Mouse (Mus musculus) ES-E14 (cell line): ENCODE data around the gene Gadl1. TPM values are rescaled to one million over a fixed set of nuclear protein-coding genes. Genes with fewer than 3 reads are reported as not detected.

Source experiments
- DNase-seq: peaks from one replicate; pipeline ENCODE4 v3.0.0-alpha.2; 2013; ENCODE audit warnings: low read depth, low spot score
- H3K27ac ChIP-seq: 2 replicates; pipeline ENCODE4 v1.5.1; 2012; ENCODE audit warnings: low read depth, mild to moderate bottlenecking, low read length, moderate library complexity, mixed read lengths; ENCODE audit not compliant: poor library complexity, insufficient read depth, severe bottlenecking
- H3K36me3 ChIP-seq: 2 replicates; pipeline ENCODE4 v1.6.1; 2012; ENCODE audit warnings: mild to moderate bottlenecking, low read length, moderate library complexity, mixed read lengths; ENCODE audit not compliant: control insufficient read depth, poor library complexity, insufficient read depth, severe bottlenecking
- H3K4me1 ChIP-seq, 2 experiments: fragments of 150-350 bp in 1 of 2; sonication (generic) in 1 of 2; 2 replicates each; pipeline ENCODE4 v1.6.1; 2012; ENCODE audit warnings: low read length in 2 of 2, mild to moderate bottlenecking in 1 of 2, mixed read lengths in 1 of 2; ENCODE audit not compliant: control insufficient read depth in 2 of 2, insufficient read depth in 2 of 2, poor library complexity in 1 of 2
- H3K4me3 ChIP-seq, 2 experiments: fragments of 150-350 bp in 1 of 2; sonication (generic) in 1 of 2; 2 replicates each; pipeline ENCODE4 v1.5.1; 2012; ENCODE audit warnings: low read length in 2 of 2, low read depth in 1 of 2, mild to moderate bottlenecking in 1 of 2, mixed read lengths in 1 of 2; ENCODE audit not compliant: insufficient read depth in 1 of 2, poor library complexity in 1 of 2, severe bottlenecking in 1 of 2
- H3K9ac ChIP-seq: 2 replicates; pipeline ENCODE4 v1.6.1; 2012; ENCODE audit warnings: low read depth, mild to moderate bottlenecking, low read length, mixed read lengths; ENCODE audit not compliant: poor library complexity, insufficient read depth, severe bottlenecking
- H3K9me3 ChIP-seq: fragments of 150-350 bp; sonication (generic); 2 replicates; pipeline ENCODE4 v1.6.1; 2012; ENCODE audit warnings: low read depth, mild to moderate bottlenecking, low read length; ENCODE audit not compliant: control insufficient read depth, insufficient read depth
- CHD2 ChIP-seq: IDR thresholded peaks from 2 replicates; pipeline ENCODE4 v1.6.1; 2014; ENCODE audit warnings: mild to moderate bottlenecking, low read depth, low read length, inconsistent platforms
- HCFC1 ChIP-seq: IDR thresholded peaks from 2 replicates; pipeline ENCODE4 v1.6.1; 2012; ENCODE audit warnings: low read length, inconsistent platforms, borderline replicate concordance; ENCODE audit not compliant: insufficient read depth
- MAFK ChIP-seq: IDR thresholded peaks from 2 replicates; pipeline ENCODE4 v1.6.1; 2014; ENCODE audit warnings: mild to moderate bottlenecking, low read depth, low read length, inconsistent platforms; ENCODE audit not compliant: insufficient read depth
- ZC3H11A ChIP-seq: IDR thresholded peaks from 2 replicates; pipeline ENCODE4 v1.6.1; 2012; ENCODE audit warnings: low read depth, mild to moderate bottlenecking, inconsistent platforms, low read length, borderline replicate concordance
- ZNF384 ChIP-seq: IDR thresholded peaks from 2 replicates; pipeline ENCODE4 v1.6.1; 2012; ENCODE audit warnings: low read depth, low read length, inconsistent platforms
- in situ Hi-C, 2 experiments: fragments of 600-800 bp; cut with MboI; formaldehyde crosslinking; loops; one replicate each; pipeline ENCODE4 v1.15.1; 2025; ENCODE audit warnings: low sequenced_read_pairs in 2 of 2, inconsistent platforms in 1 of 2; ENCODE audit not compliant: unreplicated experiment in 2 of 2
- total RNA-seq: library from RNA; depleted of rRNA; stranded (reverse); fragments of 300-350 nt; gene quantifications from 2 replicates; pipeline ENCODE4 v1.2.3, GENCODE M21; 2012

Gene Gadl1
- total RNA-seq, 1 experiment = not detected

DNA sequence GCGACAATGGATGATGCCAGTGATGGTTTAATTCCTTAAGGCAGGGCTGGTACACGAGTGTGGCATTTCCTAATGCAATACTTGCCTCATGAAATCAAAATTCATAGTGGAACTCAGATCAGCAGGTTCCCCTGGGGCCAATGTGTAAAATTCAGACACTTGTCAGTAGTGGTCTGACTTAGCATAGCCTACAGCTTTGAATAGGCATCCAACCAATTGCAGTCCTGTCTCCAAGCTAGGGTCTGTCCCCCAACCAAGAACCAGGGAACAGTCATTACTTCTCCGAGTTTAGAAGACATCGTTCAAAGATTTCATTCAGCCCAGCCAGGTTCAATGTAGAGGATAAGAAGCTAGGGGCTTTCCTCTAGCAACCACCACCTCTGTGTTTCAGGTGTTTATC is 172.5 kb downstream of the Gadl1 start:
- H3K27ac ChIP-seq = no peak overlapping the region
- H3K4me1 ChIP-seq = 0 out of 4 replicates have a peak, but pooled peaks cover 0 to 2% of the 10 kb centered on the region in 2 experiments
- in situ Hi-C loops = no loop called here
- no peaks in the 10 kb centered on the region for H3K36me3 ChIP-seq
- no peak for DNase-seq
- TF ChIP-seq HCFC1 (no peak), ZC3H11A (no peak)
- H3K9ac ChIP-seq = no peak overlapping the region
- H3K9me3 ChIP-seq = no peaks in the 10 kb centered on the region
- no peak overlapping the region for H3K4me3 ChIP-seq

- DNase-seq = no peak
- H3K36me3 ChIP-seq = no peaks in the 10 kb centered on the region
- H3K4me1 ChIP-seq = 0 out of 4 replicates have a peak, but pooled peaks cover 0 to 2% of the 10 kb centered on the region in 2 experiments
- H3K4me3 ChIP-seq = no peak overlapping the region
- no peak for TF ChIP-seq CHD2
- no peak for TF ChIP-seq ZNF384
- TF ChIP-seq HCFC1 = no peak
- TF ChIP-seq ZC3H11A = no peak
- TF ChIP-seq MAFK = no peak
- H3K9ac ChIP-seq = no peak overlapping the region
- in situ Hi-C loops = no loop called here
- H3K9me3 ChIP-seq = no peaks in the 10 kb centered on the region
- H3K27ac ChIP-seq = no peak overlapping the region
Observed at GRCm38 (mm10) chr9:116083300-116083699, 174.0 kb downstream of the Gadl1 start.

DNA sequence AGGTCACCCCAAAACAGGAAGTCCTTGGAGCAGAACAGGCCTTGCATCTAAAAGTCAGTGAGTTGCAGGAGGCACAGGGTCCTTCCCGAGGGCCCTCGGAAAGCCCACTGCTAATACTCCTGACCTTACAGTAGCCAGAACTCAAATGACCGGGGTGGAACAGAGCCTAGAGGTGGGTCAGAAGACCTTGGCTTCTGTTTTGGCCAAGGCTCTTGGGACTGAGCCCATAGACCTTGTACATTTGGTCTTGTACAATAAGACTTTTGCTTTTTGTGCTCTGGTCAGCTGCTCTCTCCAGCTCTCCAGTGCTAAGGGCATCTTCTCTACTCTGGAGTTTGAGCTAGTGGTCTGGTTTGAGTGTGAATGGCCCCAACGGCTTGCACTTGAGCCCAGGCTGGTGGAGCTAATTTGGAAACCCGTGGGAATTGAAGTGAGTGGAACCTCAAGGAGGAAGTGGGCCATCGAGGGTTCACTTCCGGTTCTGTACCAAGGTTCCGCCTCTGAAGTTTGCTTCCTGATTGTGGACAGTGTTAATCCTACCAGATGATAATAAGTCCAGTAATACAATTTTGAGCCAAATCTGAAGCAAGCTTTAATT is 174.6 kb downstream of the Gadl1 start:
- 0 out of 4 replicates have a peak, but pooled peaks cover 0 to 2% of the 10 kb centered on the region in 2 experiments for H3K4me1 ChIP-seq
- H3K27ac ChIP-seq = no peak overlapping the region
- H3K36me3 ChIP-seq = no peaks in the 10 kb centered on the region
- in situ Hi-C loops = no loop called here
- no peak overlapping the region for H3K4me3 ChIP-seq
- TF ChIP-seq MAFK = no peak
- TF ChIP-seq ZNF384 = no peak
- no peak for TF ChIP-seq ZC3H11A
- TF ChIP-seq HCFC1 = no peak
- no peak for TF ChIP-seq CHD2
- no peak for DNase-seq
- H3K9ac ChIP-seq = no peak overlapping the region
- no peaks in the 10 kb centered on the region for H3K9me3 ChIP-seq

DNA sequence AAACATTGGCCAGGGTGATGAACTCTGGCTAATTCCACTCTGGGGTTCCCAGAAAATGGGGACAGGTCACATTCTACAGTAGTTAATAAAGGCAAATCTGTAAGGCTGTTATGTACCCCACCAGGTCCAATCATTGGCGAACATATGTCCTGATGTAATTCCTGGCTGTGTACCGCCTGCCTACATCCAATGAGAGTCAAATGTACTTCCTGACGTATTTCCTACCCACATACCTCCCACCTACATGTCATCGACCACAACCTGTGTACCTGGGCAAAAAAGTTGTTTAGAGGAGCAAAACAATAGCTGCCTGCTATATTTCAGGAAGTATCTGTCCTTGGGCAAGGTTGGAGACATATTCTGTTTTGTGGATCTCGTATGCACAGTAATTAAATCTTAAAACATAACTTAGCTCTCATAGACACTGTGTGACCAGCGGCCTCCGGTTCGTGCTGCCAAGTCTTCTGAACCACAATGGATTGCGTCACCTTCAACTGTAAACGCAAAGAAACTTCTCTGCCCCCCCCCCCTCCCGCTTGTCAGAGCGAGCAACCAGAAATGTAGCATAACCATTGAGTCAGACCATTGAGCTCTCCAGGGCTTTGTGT is 175.2 kb downstream of the Gadl1 start:
- Histone ChIP-seq H3K4me3 (no peak overlapping the region), H3K9ac (no peak overlapping the region), H3K9me3 (no peaks in the 10 kb centered on the region), H3K36me3 (no peaks in the 10 kb centered on the region), H3K4me1 (0 out of 4 replicates have a peak, but pooled peaks cover 0 to 2% of the 10 kb centered on the region in 2 experiments), H3K27ac (no peak overlapping the region)
- TF ChIP-seq CHD2 (no peak), HCFC1 (no peak), ZNF384 (no peak), MAFK (no peak), ZC3H11A (no peak)
- in situ Hi-C loops = no loop called here
- DNase-seq = no peak
